Mouse (Mus musculus) spleen, adult 2 months (tissue): ENCODE results near the gene Dock4. TPM values are rescaled to one million over a fixed set of nuclear protein-coding genes. Genes with fewer than 3 reads are reported as not detected.

Source experiments
- DNase-seq, 2 experiments: peaks; one replicate each; pipeline versions ENCODE4 v3.0.0 to v3.0.0-alpha.2; 2012 to 2021; ENCODE audit warnings: low spot score in 2 of 2, low read depth in 1 of 2
- H3K27ac ChIP-seq: fragments of 200-500 bp; 2 replicates; pipeline ENCODE4 v1.5.1; 2012; ENCODE audit warnings: low read length, inconsistent platforms; ENCODE audit not compliant: insufficient read depth
- H3K27me3 ChIP-seq: fragments of 200-500 bp; 2 replicates; pipeline ENCODE4 v1.6.1; 2012; ENCODE audit warnings: mild to moderate bottlenecking, moderate library complexity, low read length, inconsistent platforms; ENCODE audit not compliant: control insufficient read depth, insufficient read depth
- H3K36me3 ChIP-seq: fragments of 200-500 bp; 2 replicates; pipeline ENCODE4 v1.6.1; 2012; ENCODE audit warnings: mild to moderate bottlenecking, low read length, inconsistent platforms; ENCODE audit not compliant: control insufficient read depth, insufficient read depth
- H3K4me1 ChIP-seq: fragments of 200-500 bp; 2 replicates; pipeline ENCODE4 v1.6.1; 2011; ENCODE audit warnings: inconsistent platforms; ENCODE audit not compliant: control insufficient read depth, insufficient read depth, insufficient read length
- H3K4me3 ChIP-seq: fragments of 200-500 bp; 2 replicates; pipeline ENCODE4 v1.5.1; 2011; ENCODE audit warnings: mild to moderate bottlenecking, inconsistent platforms; ENCODE audit not compliant: insufficient read depth, insufficient read length; ENCODE audit errors: extremely low read depth
- CTCF ChIP-seq: fragments of 200-500 bp; IDR thresholded peaks from 2 replicates; pipeline ENCODE4 v1.5.1; 2011; ENCODE audit warnings: mild to moderate bottlenecking, inconsistent platforms; ENCODE audit not compliant: insufficient read depth, insufficient read length, insufficient replicate concordance; ENCODE audit errors: extremely low read depth
- POLR2A ChIP-seq: fragments of 200-500 bp; IDR thresholded peaks from 2 replicates; pipeline ENCODE4 v1.6.1; 2011; ENCODE audit warnings: low read depth, low read length, inconsistent platforms
- WGBS: fragments of 180-500 bp; shearing (Covaris S2); methylation state at CpG from one replicate; pipeline ENCODE4 v1.1.7; 2018; 5-methylcytosine and 5-hydroxymethylcytosine counted together
- polyA plus RNA-seq: library from polyadenylated mRNA; depleted of rRNA; stranded (reverse); fragments of >200 nt; gene quantifications from 2 replicates; pipeline ENCODE4 v1.2.3, GENCODE M21; 2012

Gene Dock4
- polyA plus RNA-seq, 1 experiment, result 2.3 TPM

DNA sequence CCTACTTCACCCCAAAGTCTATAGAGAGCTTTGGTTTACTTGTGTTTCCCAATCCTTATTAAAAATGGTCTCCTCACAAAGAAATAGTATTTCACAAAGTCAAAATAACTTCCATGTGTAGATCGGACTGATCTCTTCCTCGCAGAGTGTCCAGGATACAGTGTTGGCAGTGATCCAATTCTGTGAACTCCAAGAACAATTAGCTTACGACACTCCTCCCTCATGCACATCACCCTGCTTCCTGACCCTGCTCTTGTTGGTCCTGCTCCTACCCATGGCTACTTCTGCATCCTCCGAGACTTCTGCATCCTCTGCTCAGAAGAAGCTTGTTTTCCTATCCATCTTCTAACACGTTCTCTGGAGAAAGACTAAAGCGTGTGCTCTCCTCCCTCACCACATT lies 213.9 kb downstream of the Dock4 start:
- WGBS, result 86% methylated on average over 6 of the region's 6 CpGs
- TF ChIP-seq POLR2A, result no peak
- TF ChIP-seq CTCF, result no peak
- Histone ChIP-seq H3K4me3 (no peak overlapping the region), H3K27ac (no peak overlapping the region), H3K27me3 (no peaks in the 10 kb centered on the region), H3K36me3 (no peaks in the 10 kb centered on the region), H3K4me1 (0 out of 2 replicates have a peak, but pooled peaks cover 2% of the 10 kb centered on the region)
- no peak for DNase-seq

DNA sequence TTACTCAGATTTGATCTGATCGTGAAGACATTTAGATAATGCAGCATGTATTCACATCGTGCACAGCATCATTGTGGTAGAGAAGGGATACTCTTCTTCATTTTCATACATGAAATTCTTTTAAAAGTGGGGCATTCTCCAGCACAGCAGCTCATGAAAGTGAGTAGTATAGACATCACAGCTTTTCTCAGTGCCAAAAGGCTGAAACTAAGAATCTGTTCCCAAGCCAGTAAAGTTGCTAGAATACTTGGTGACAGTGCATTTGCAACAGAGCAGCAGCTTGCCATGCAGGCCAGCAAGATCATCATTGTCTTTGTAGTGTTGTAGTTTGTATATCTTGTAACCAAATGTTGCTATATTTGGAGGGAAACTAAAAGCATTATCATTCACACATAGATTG lies 223.7 kb downstream of the Dock4 start:
- no peaks in the 10 kb centered on the region for H3K27me3 ChIP-seq
- no peak for DNase-seq

GRCm38 (mm10) chr12:40670766-40671165 lies 225.0 kb downstream of the Dock4 start:
- H3K4me1 ChIP-seq, result no peaks in the 10 kb centered on the region
- DNase-seq, result no peak
- H3K27ac ChIP-seq, result no peak overlapping the region
- no peak overlapping the region for H3K4me3 ChIP-seq
- no peaks in the 10 kb centered on the region for H3K27me3 ChIP-seq
- H3K36me3 ChIP-seq, result no peaks in the 10 kb centered on the region
- TF ChIP-seq POLR2A, result no peak

More for the DNA sequence above, 223.7 kb downstream of the Dock4 start:
- TF ChIP-seq CTCF (no peak), POLR2A (no peak)
- no peaks in the 10 kb centered on the region for H3K4me1 ChIP-seq
- no peak overlapping the region for H3K27ac ChIP-seq
- 90% methylated on average over 2 of the region's 2 CpGs for WGBS
- H3K4me3 ChIP-seq, result no peak overlapping the region
- no peaks in the 10 kb centered on the region for H3K36me3 ChIP-seq

DNA sequence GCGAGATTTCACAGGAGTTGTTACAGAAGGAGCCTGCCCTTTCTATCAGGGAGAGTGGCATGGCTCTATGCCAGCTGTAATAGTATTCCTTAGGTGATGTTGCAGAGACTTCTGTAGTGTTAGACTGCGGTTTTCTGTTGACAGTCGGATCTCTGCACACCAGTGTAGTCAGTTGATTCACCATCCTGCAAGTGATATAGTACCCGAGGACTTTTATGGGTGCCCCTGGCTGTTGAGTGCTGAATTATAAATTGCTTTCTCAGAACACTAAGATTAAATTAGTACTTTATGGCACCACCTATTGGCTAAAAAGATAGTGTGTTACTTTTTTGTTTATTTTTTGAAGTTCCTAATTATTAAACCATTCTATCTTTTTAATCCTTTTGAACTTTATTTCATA lies 234.0 kb downstream of the Dock4 start:
- no peak for TF ChIP-seq POLR2A
- TF ChIP-seq CTCF, result no peak
- H3K4me1 ChIP-seq, result no peaks in the 10 kb centered on the region
- H3K27ac ChIP-seq, result no peak overlapping the region
- no peaks in the 10 kb centered on the region for H3K27me3 ChIP-seq
- no peaks in the 10 kb centered on the region for H3K36me3 ChIP-seq
- WGBS, result 71% methylated on average over 4 of the region's 4 CpGs
- H3K4me3 ChIP-seq, result no peak overlapping the region
- DNase-seq, result no peak

GRCm38 (mm10) chr12:40680551-40680950 lies 234.8 kb downstream of the Dock4 start:
- 84% methylated on average over 1 of the region's 1 CpGs for WGBS
- H3K27ac ChIP-seq, result no peak overlapping the region
- H3K4me1 ChIP-seq, result no peaks in the 10 kb centered on the region
- peak; percentile 1 to 5 for DNase-seq
- H3K27me3 ChIP-seq, result no peaks in the 10 kb centered on the region
- TF ChIP-seq CTCF (no peak), POLR2A (no peak)
- no peak overlapping the region for H3K4me3 ChIP-seq
- H3K36me3 ChIP-seq, result no peaks in the 10 kb centered on the region

DNA sequence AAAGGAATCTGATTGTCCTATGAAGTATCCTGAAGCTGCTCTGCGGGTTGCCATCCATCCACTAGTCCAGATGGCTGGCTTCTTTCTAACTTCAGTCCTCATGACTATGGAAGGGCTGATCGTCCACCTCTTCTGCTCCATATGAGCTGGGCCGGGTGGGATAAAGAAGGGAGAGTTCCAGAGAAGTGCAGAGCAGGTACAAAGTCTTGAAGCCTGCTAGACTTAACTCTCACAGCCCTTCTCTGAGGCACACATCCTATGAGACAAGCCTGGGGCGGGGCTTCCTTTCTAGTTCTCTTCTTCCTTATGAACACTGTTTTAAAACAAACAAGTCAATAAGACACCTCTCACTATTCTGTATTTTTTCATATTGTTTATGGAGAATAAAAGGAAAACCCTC lies 245.7 kb downstream of the Dock4 start:
- TF ChIP-seq POLR2A, result no peak
- no peak for TF ChIP-seq CTCF
- H3K27ac ChIP-seq, result no peak overlapping the region
- no peak for DNase-seq
- H3K27me3 ChIP-seq, result no peaks in the 10 kb centered on the region
- 81% methylated on average over 4 of the region's 4 CpGs for WGBS
- H3K36me3 ChIP-seq, result no peaks in the 10 kb centered on the region
- H3K4me1 ChIP-seq, result no peaks in the 10 kb centered on the region
- H3K4me3 ChIP-seq, result no peak overlapping the region

DNA sequence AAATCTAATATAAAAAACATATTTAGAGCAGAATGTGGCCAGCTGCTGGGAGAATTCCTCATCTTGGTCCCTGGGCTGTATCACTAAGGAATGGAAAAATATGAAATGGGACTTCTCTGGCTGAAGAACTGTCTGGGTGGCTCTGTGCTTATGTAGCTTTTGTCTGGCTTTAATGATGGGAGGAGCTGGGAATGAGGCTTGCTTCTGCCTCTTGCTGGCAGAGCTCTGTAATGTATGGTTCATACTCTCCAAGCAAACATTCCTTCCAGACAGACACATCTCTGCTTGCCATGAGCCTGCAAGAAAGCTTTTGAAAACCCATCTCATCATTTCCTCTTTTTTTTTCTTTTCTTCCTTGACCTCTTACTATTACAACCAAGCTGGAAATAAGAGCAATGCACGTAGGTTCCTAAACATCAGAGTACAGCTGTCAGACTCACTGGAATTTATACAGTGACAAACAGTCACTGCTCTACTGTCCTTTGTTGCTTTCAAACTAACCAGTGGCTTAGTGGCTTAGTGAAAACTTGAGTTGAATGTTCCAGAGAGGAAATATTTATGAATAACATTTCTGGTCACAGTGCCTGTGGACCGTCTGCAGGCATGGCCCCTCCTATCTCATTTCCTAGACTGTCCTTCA lies 248.4 kb downstream of the Dock4 start:
- Histone ChIP-seq H3K4me1 (no peaks in the 10 kb centered on the region), H3K4me3 (no peak overlapping the region), H3K36me3 (no peaks in the 10 kb centered on the region), H3K27me3 (no peaks in the 10 kb centered on the region), H3K27ac (no peak overlapping the region)
- DNase-seq, result no peak
- no peak for TF ChIP-seq CTCF
- TF ChIP-seq POLR2A, result no peak
- 54% methylated on average over 2 of the region's 2 CpGs for WGBS
